Mouse (Mus musculus) cerebellum, adult 2 months (tissue): ENCODE results near the gene Batf2.

Experiments
- CTCF ChIP-seq: fragments of 200-500 bp; IDR thresholded peaks from 2 replicates; pipeline ENCODE4 v1.5.1; 2011; ENCODE audit warnings: low read depth, mild to moderate bottlenecking, control low read depth, low read length, moderate library complexity, borderline replicate concordance; ENCODE audit not compliant: insufficient read depth
- POLR2A ChIP-seq: fragments of 200-500 bp; IDR thresholded peaks from 2 replicates; pipeline ENCODE4 v1.6.1; 2011; ENCODE audit warnings: low read length, control low read depth, borderline replicate concordance; ENCODE audit not compliant: insufficient read depth

GRCm38 (mm10) chr19:6218606-6219005 is 77.8 kb downstream of the Batf2 start:
- TF ChIP-seq CTCF, result no peak
- TF ChIP-seq POLR2A, result no peak
